Mouse (Mus musculus): Measurements from ENCODE around the gene Zzz3.

GRCm38 (mm10) chr3:152402671-152403066, 7.4 kb downstream of the Zzz3 start:
- TF ChIP-seq CTCF (IDR thresholded peaks at IDR 0.05; ENCODE audit: borderline replicate concordance, insufficient read depth, low read length) (no peak), POLR2A (IDR thresholded peaks at IDR 0.05; ENCODE audit: low read depth, low read length) (no peak)
